Mouse (Mus musculus) ZHBTc4 (cell line): ENCODE measurements around the gene Epha6.

Source experiments
- DNase-seq: peaks from one replicate; pipeline ENCODE4 v3.0.0-alpha.2; 2011; ENCODE audit warnings: low read depth, low spot score

Epha6 gene

GRCm38 (mm10) chr16:59682216-59682891, 923.0 kb downstream of the Epha6 start:
- no peak for DNase-seq

- DNase-seq, result peak; percentile 11
Measured at GRCm38 (mm10) chr16:59666938-59667337, 938.4 kb downstream of the Epha6 start.

- DNase-seq, result peak; percentile 77
Measured at GRCm38 (mm10) chr16:59643766-59644165, 961.6 kb downstream of the Epha6 start.

- DNase-seq, result no peak
Measured at GRCm38 (mm10) chr16:59639985-59640384, 965.3 kb downstream of the Epha6 start.

- DNase-seq, result peak; percentile 97
Measured at GRCm38 (mm10) chr16:59639102-59639691, 966.1 kb downstream of the Epha6 start, which contains the start of gene Arl6. Arl6 (minus strand) TSS chr16:59639391.

GRCm38 (mm10) chr16:59634598-59634997, 970.7 kb downstream of the Epha6 start:
- no peak for DNase-seq

- no peak for DNase-seq
Measured at GRCm38 (mm10) chr16:59621554-59621953, 983.8 kb downstream of the Epha6 start.

- peak; percentile 62 for DNase-seq
Measured at GRCm38 (mm10) chr16:59617167-59617566, 988.2 kb downstream of the Epha6 start.

- DNase-seq, result no peak
Measured at GRCm38 (mm10) chr16:59615675-59616074, 989.7 kb downstream of the Epha6 start.

GRCm38 (mm10) chr16:59610750-59611149, 994.6 kb downstream of the Epha6 start:
- DNase-seq, result no peak

- no peak for DNase-seq
Measured at GRCm38 (mm10) chr16:59604078-59604781, 1001.1 kb downstream of the Epha6 start.
